Mouse (Mus musculus): ENCODE measurements around the gene Htr3a. TPM values are rescaled to one million over a fixed set of nuclear protein-coding genes. Genes with fewer than 3 reads are reported as not detected.

Htr3a gene
- 2.6 and 4.2 TPM in 2 replicates for polyA plus RNA-seq (2012; rRNA removed; ENCODE audit: low replicate concordance)

DNA sequence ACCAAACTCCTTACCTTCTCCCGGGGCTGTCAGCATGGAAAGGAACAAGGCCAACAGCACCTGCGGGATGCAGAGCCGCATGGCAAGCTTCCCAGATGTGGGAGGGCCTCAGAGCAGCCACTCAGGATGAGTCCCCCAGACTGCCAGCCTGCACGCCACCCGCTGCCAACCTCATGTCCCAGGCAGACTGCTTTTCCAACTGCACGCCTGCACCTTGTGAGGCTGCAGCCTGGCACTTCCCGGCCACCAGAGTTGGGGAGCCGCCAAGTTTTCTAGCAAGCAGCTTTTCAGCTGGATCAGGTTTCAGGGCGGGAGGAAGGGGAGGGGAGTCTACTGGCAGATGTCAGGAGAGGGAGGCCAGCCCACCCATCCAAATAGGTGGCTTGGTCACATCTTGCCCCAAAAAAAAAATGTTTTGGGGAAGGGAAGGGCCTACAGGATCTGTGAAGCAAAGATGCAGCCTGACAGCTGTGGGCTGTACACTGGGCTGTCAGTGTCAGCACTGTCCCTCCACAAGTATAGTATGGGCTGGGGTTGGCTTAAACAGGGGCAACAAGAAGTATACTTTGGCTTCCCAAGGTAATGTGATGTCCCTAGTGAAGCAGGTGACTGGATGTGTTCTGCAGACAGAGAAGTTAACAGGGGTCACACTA lies at the start of gene Htr3a:
Gene Htr3a (minus strand): TSS at position 215 of the 653 bp plus-strand sequence.

Other genes starting within 250 kb of the Htr3a start
- 1.4 and 1.5 TPM in 2 replicates for gene Zbtb16, start 74.9 kb downstream of the Htr3a start, polyA plus RNA-seq (2012; rRNA removed; ENCODE audit: low replicate concordance)
- gene Htr3b, start 53.9 kb upstream of the Htr3a start, polyA plus RNA-seq (2012; rRNA removed; ENCODE audit: low replicate concordance): 0.40 and 0.48 TPM in 2 replicates
- 2.2 and 4.7 TPM in 2 replicates for gene Usp28, start 74.3 kb upstream of the Htr3a start, polyA plus RNA-seq (2012; rRNA removed; ENCODE audit: low replicate concordance)
- 2.4 and 2.9 TPM in 2 replicates for gene Zw10, start 144.5 kb upstream of the Htr3a start, polyA plus RNA-seq (2012; rRNA removed; ENCODE audit: low replicate concordance)
- gene Tmprss5, start 170.2 kb upstream of the Htr3a start, polyA plus RNA-seq (2012; rRNA removed; ENCODE audit: low replicate concordance): 3.3 and 4.1 TPM in 2 replicates